Mouse (Mus musculus): ENCODE measurements around the gene Olfr1220.

The Olfr1220 gene

GRCm38 (mm10) chr2:89106735-89107134 is at the start of gene Olfr1220:
Olfr1220 (minus strand) TSS chr2:89106835.
- no peak for DNase-seq (ENCODE audit: extremely low read depth, low read depth, low spot score)

GRCm38 (mm10) chr2:89151460-89151859 is 44.8 kb upstream of the Olfr1220 start, which contains the start of gene Olfr1223:
Olfr1223 (minus strand) TSS chr2:89151560.
- no peak for DNase-seq (ENCODE audit: extremely low read depth, low read depth, low spot score)

DNA sequence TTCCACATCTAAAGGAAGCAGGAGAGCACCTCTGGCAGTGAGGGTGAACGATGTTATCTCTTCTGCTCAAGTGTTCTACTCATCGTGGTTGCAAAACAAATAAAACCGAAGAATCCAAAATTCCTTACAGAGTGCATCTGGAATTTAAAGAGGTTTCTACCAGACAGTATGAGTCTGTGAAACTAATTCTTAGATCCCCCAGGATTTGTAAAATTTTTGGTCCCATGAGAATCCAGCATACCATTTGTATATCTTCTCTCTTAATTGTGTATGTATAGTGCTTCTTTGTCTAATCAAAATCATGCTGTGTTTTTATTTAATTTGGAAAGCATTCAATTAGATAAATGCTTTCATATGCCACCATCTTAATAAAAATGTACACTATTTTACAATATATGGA is 26.3 kb upstream of the Olfr1220 start, which contains the start of gene Olfr1222:
Gene Olfr1222 (minus strand): TSS at position 101 of the 400 bp plus-strand sequence.
- DNase-seq (ENCODE audit: extremely low read depth, low read depth, low spot score) = no peak

GRCm38 (mm10) chr2:89117183-89117582 is 10.5 kb upstream of the Olfr1220 start, which contains the start of gene Olfr1221:
Olfr1221 (minus strand) TSS chr2:89117283.
- DNase-seq (ENCODE audit: extremely low read depth, low read depth, low spot score) = no peak

- no peak for DNase-seq (ENCODE audit: extremely low read depth, low read depth, low spot score)
Measured at GRCm38 (mm10) chr2:89105651-89106050, 984 bp downstream of the Olfr1220 start.

- no peak for DNase-seq (ENCODE audit: extremely low read depth, low read depth, low spot score)
Measured at GRCm38 (mm10) chr2:89093848-89094247, 12.8 kb downstream of the Olfr1220 start.

DNA sequence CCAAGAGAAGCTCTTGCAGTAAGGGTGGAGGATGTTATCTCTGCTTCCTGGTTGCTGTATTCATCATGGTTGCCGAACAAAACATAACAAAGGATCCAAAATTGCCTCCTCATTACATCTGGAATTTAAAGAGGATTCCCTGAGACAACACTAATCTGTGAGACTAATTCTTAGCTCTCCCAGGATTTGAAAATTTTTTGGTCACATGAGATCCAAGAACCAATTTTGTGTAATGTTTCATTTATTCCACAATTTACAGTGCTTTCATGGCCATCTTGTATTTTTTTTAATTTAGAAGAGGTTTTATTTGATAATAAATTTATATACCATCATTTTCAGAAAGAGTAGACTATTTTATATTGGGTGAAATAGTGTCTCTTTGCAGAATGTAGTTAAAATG is 23.2 kb downstream of the Olfr1220 start, which contains the start of gene Olfr1219:
Gene Olfr1219 (minus strand): TSS at position 101 of the 400 bp plus-strand sequence.
- no peak for DNase-seq (ENCODE audit: extremely low read depth, low read depth, low spot score)

DNA sequence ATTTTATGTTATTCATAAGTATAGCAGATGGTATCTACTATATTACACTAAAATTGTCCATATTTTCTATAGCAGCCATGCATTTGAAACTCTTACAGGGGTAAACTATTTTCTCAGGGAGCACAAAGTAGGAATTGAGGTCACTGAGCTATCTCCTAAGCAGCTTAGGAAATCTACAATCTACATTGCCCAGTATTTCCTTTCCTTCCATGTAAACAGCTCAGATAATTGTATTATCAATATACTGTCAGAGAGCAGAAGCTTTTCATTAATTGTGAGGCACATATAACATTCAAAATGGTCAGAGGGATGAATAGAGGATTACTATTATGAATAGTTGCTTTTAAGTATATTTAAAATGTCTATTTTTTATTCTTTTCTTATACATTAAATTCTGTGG is 25.1 kb downstream of the Olfr1220 start:
- DNase-seq (ENCODE audit: extremely low read depth, low read depth, low spot score) = no peak

- no peak for DNase-seq (ENCODE audit: extremely low read depth, low read depth, low spot score)
Measured at GRCm38 (mm10) chr2:89061087-89061486, 45.5 kb downstream of the Olfr1220 start, which contains the start of gene Olfr1218. Olfr1218 (minus strand) TSS chr2:89061187.
